Mouse (Mus musculus): Measurements from ENCODE around the gene Mrnip. TPM values are rescaled to one million over a fixed set of nuclear protein-coding genes. Genes with fewer than 3 reads are reported as not detected.

Mrnip gene
- total RNA-seq, 1 experiment from 2014 or later: 5.4 TPM

GRCm38 (mm10) chr11:50154777-50155520, 19.3 kb upstream of the Mrnip start:
- no peak for ATAC-seq (replicated peaks in 1 of 2; ENCODE audit: insufficient read depth in 1 of 2, low FRiP score in 2 of 2, low TSS enrichment in 1 of 2, low read depth in 1 of 2, poor library complexity in 2 of 2, severe bottlenecking in 2 of 2)

GRCm38 (mm10) chr11:50155785-50156184, 18.5 kb upstream of the Mrnip start:
- ATAC-seq (replicated peaks in 1 of 2; ENCODE audit: insufficient read depth in 1 of 2, low FRiP score in 2 of 2, low TSS enrichment in 1 of 2, low read depth in 1 of 2, poor library complexity in 2 of 2, severe bottlenecking in 2 of 2): no peak

GRCm38 (mm10) chr11:50156725-50157258, 17.5 kb upstream of the Mrnip start:
- ATAC-seq (replicated peaks in 1 of 2; ENCODE audit: insufficient read depth in 1 of 2, low FRiP score in 2 of 2, low TSS enrichment in 1 of 2, low read depth in 1 of 2, poor library complexity in 2 of 2, severe bottlenecking in 2 of 2): no peak

- no peak for ATAC-seq (replicated peaks in 1 of 2; ENCODE audit: insufficient read depth in 1 of 2, low FRiP score in 2 of 2, low TSS enrichment in 1 of 2, low read depth in 1 of 2, poor library complexity in 2 of 2, severe bottlenecking in 2 of 2)
Observed at GRCm38 (mm10) chr11:50158346-50158745, 15.9 kb upstream of the Mrnip start.

- ATAC-seq (replicated peaks in 1 of 2; ENCODE audit: insufficient read depth in 1 of 2, low FRiP score in 2 of 2, low TSS enrichment in 1 of 2, low read depth in 1 of 2, poor library complexity in 2 of 2, severe bottlenecking in 2 of 2): no peak
Observed at GRCm38 (mm10) chr11:50159347-50159746, 14.9 kb upstream of the Mrnip start.

- peak; percentile 62 to 71; a peak in 2 of 4 replicates for ATAC-seq (replicated peaks in 1 of 2; ENCODE audit: insufficient read depth in 1 of 2, low FRiP score in 2 of 2, low TSS enrichment in 1 of 2, low read depth in 1 of 2, poor library complexity in 2 of 2, severe bottlenecking in 2 of 2)
Observed at GRCm38 (mm10) chr11:50161578-50162304, 12.5 kb upstream of the Mrnip start.

GRCm38 (mm10) chr11:50162338-50163050, 11.8 kb upstream of the Mrnip start:
- peak; percentile 9 to 43; a peak in 1 of 4 replicates for ATAC-seq (replicated peaks in 1 of 2; ENCODE audit: insufficient read depth in 1 of 2, low FRiP score in 2 of 2, low TSS enrichment in 1 of 2, low read depth in 1 of 2, poor library complexity in 2 of 2, severe bottlenecking in 2 of 2)

GRCm38 (mm10) chr11:50168352-50168751, 5.9 kb upstream of the Mrnip start:
- ATAC-seq (replicated peaks in 1 of 2; ENCODE audit: insufficient read depth in 1 of 2, low FRiP score in 2 of 2, low TSS enrichment in 1 of 2, low read depth in 1 of 2, poor library complexity in 2 of 2, severe bottlenecking in 2 of 2): no peak

- ATAC-seq (replicated peaks in 1 of 2; ENCODE audit: insufficient read depth in 1 of 2, low FRiP score in 2 of 2, low TSS enrichment in 1 of 2, low read depth in 1 of 2, poor library complexity in 2 of 2, severe bottlenecking in 2 of 2): peak; percentile 99 to 100
Observed at GRCm38 (mm10) chr11:50174730-50175187, 515 bp downstream of the Mrnip start.

- no peak for ATAC-seq (replicated peaks in 1 of 2; ENCODE audit: insufficient read depth in 1 of 2, low FRiP score in 2 of 2, low TSS enrichment in 1 of 2, low read depth in 1 of 2, poor library complexity in 2 of 2, severe bottlenecking in 2 of 2)
Observed at GRCm38 (mm10) chr11:50176351-50176750, 2.1 kb downstream of the Mrnip start.

GRCm38 (mm10) chr11:50177111-50177510, 2.9 kb downstream of the Mrnip start:
- no peak for ATAC-seq (replicated peaks in 1 of 2; ENCODE audit: insufficient read depth in 1 of 2, low FRiP score in 2 of 2, low TSS enrichment in 1 of 2, low read depth in 1 of 2, poor library complexity in 2 of 2, severe bottlenecking in 2 of 2)

- no peak for ATAC-seq (replicated peaks in 1 of 2; ENCODE audit: insufficient read depth in 1 of 2, low FRiP score in 2 of 2, low TSS enrichment in 1 of 2, low read depth in 1 of 2, poor library complexity in 2 of 2, severe bottlenecking in 2 of 2)
Observed at GRCm38 (mm10) chr11:50178532-50179488, 4.6 kb downstream of the Mrnip start.

- ATAC-seq (replicated peaks in 1 of 2; ENCODE audit: insufficient read depth in 1 of 2, low FRiP score in 2 of 2, low TSS enrichment in 1 of 2, low read depth in 1 of 2, poor library complexity in 2 of 2, severe bottlenecking in 2 of 2): no peak
Observed at GRCm38 (mm10) chr11:50180478-50181231, 6.4 kb downstream of the Mrnip start.

GRCm38 (mm10) chr11:50182702-50183101, 8.5 kb downstream of the Mrnip start:
- no peak for ATAC-seq (replicated peaks in 1 of 2; ENCODE audit: insufficient read depth in 1 of 2, low FRiP score in 2 of 2, low TSS enrichment in 1 of 2, low read depth in 1 of 2, poor library complexity in 2 of 2, severe bottlenecking in 2 of 2)

GRCm38 (mm10) chr11:50184788-50185187, 10.5 kb downstream of the Mrnip start:
- ATAC-seq (replicated peaks in 1 of 2; ENCODE audit: insufficient read depth in 1 of 2, low FRiP score in 2 of 2, low TSS enrichment in 1 of 2, low read depth in 1 of 2, poor library complexity in 2 of 2, severe bottlenecking in 2 of 2): no peak

GRCm38 (mm10) chr11:50188682-50189081, 14.4 kb downstream of the Mrnip start:
- no peak for ATAC-seq (replicated peaks in 1 of 2; ENCODE audit: insufficient read depth in 1 of 2, low FRiP score in 2 of 2, low TSS enrichment in 1 of 2, low read depth in 1 of 2, poor library complexity in 2 of 2, severe bottlenecking in 2 of 2)

Data from hematopoietic stem cell, adult 5-6 weeks (primary cell).